Mouse (Mus musculus): Measurements from ENCODE around the gene Ensa.

Ensa gene

DNA sequence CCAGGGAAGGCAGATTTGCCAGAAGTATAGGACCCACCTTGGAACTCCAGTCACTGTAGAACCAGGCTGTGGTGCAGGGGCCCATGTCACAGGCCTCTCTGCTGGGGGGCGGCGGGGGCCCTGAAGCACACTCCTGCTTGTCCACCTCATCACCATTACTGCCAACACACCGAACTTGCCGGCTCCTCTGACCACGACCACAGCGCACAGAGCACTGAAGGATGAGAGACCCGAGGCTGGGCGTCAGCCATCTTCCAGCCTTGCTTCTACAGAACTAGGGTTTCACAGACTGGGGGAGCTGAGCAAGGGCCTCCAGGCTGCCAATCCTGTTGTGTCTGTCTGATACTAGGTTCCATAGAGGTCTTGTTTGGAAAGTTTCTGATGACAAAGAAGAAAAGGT, 54.8 kb downstream of the Ensa start:
- DNase-seq (ENCODE audit: low read depth, low spot score), result no peak

DNA sequence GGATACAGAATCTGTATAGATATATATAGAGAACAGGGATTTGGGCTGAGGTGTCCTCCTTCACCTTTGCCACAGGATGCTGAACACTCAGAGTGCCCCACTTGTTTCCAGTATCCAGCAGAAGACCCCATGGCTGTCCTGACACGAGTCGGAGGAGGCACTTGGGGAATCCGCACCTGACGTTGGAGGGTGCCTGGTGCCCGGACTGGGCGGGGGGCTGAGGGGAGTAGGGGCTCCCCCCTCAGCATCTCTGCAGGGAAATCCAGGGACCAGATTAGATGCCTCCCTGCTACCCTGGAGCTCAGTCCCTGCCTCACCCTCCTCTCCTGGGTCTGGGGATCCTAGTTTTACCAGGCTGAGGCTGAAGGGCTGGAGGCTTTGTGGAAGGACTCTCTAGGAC, 55.9 kb downstream of the Ensa start:
- no peak for DNase-seq (ENCODE audit: low read depth, low spot score)

DNA sequence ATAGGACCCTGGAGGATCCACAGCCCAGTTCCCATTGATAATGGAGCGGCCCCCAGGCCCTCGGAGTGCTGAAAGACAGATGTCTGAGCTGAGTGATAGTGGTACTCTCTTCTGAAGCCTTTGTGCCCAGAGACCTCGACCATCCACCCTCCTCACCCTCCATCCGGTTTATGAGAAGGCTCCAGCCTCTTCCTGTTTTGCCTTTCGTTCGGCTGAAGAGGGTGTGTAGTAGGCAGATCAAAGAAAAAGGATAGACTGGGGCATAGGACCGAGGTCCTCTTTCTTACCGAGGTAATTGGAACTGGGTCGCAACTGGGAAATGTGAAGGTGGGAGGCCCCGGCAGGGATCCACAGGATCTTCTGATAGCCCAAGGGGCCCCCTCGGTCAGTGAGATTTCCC, 56.6 kb downstream of the Ensa start:
- no peak for DNase-seq (ENCODE audit: low read depth, low spot score)
